Mouse (Mus musculus) v-Abl transformed pro-B cells (cell line): ENCODE measurements at regions not wholly inside any gene's neighbourhood (a gene's known extent, or its start where the extent isn't known, plus 50 kb on each side); places are given as distances from the start of the nearest gene placed in this dataset.

Source experiments
- in situ Hi-C, 2 experiments: fragments of 400-800 bp; cut with MboI; formaldehyde crosslinking; loops; one replicate each; pipeline ENCODE4 v1.15.1; 2025; ENCODE audit not compliant: unreplicated experiment in 2 of 2

GRCm38 (mm10) chr13:28512573-28513334, 255.4 kb downstream of the Gm11361 start:
- in situ Hi-C loops = loop anchor here (5.0 to 25.0 kb wide), 5 partner anchors 165 to 1225 kb away; partner anchors contain the start of gene Sox4 (in 1 of the 2)

GRCm38 (mm10) chr13:28508184-28508583, 250.9 kb downstream of the Gm11361 start:
- in situ Hi-C loops = loop anchor here in 1 of 2 experiments (25.0 kb wide), 1 partner anchor 1229 kb away; no protein-coding TSS in a partner anchor

- in situ Hi-C loops = loop anchor here in 1 of 2 experiments (25.0 kb wide), 1 partner anchor 1230 kb away; no protein-coding TSS in a partner anchor
Observed at GRCm38 (mm10) chr13:28507783-28508182, 250.5 kb downstream of the Gm11361 start.

- in situ Hi-C loops = loop anchor here in 1 of 2 experiments (25.0 kb wide), 1 partner anchor 1233 kb away; no protein-coding TSS in a partner anchor
Observed at GRCm38 (mm10) chr13:28504340-28504739, 247.0 kb downstream of the Gm11361 start.

GRCm38 (mm10) chr13:28502171-28502570, 244.8 kb downstream of the Gm11361 start:
- in situ Hi-C loops = loop anchor here in 1 of 2 experiments (25.0 kb wide), 1 partner anchor 1235 kb away; no protein-coding TSS in a partner anchor

GRCm38 (mm10) chr13:28500697-28501096, 243.4 kb downstream of the Gm11361 start:
- in situ Hi-C loops = loop anchor here in 1 of 2 experiments (25.0 kb wide), 1 partner anchor 1237 kb away; no protein-coding TSS in a partner anchor

GRCm38 (mm10) chr13:28497483-28497882, 240.2 kb downstream of the Gm11361 start:
- in situ Hi-C loops = no loop called here

GRCm38 (mm10) chr13:28492015-28492414, 234.7 kb downstream of the Gm11361 start:
- in situ Hi-C loops = no loop called here

- in situ Hi-C loops = no loop called here
Observed at GRCm38 (mm10) chr13:28483727-28484126, 226.4 kb downstream of the Gm11361 start.

GRCm38 (mm10) chr13:28481224-28481965, 224.1 kb downstream of the Gm11361 start:
- in situ Hi-C loops = no loop called here

GRCm38 (mm10) chr13:28466151-28466550, 208.8 kb downstream of the Gm11361 start:
- in situ Hi-C loops = no loop called here

- in situ Hi-C loops = no loop called here
Observed at GRCm38 (mm10) chr13:28465187-28465880, 208.0 kb downstream of the Gm11361 start.

- in situ Hi-C loops = no loop called here
Observed at GRCm38 (mm10) chr13:28461281-28461680, 204.0 kb downstream of the Gm11361 start.

GRCm38 (mm10) chr13:28457403-28457802, 200.1 kb downstream of the Gm11361 start:
- in situ Hi-C loops = no loop called here

GRCm38 (mm10) chr13:28455878-28456277, 198.6 kb downstream of the Gm11361 start:
- in situ Hi-C loops = no loop called here

- in situ Hi-C loops = no loop called here
Observed at GRCm38 (mm10) chr13:28455016-28455415, 197.7 kb downstream of the Gm11361 start.

GRCm38 (mm10) chr13:28450699-28451445, 193.5 kb downstream of the Gm11361 start:
- in situ Hi-C loops = no loop called here

GRCm38 (mm10) chr13:28449026-28449425, 191.7 kb downstream of the Gm11361 start:
- in situ Hi-C loops = no loop called here

GRCm38 (mm10) chr13:28442250-28442649, 184.9 kb downstream of the Gm11361 start:
- in situ Hi-C loops = no loop called here

GRCm38 (mm10) chr13:28433445-28433844, 176.1 kb downstream of the Gm11361 start:
- in situ Hi-C loops = no loop called here
